Mouse (Mus musculus) forebrain, embryonic 10.5 days (tissue): Measurements from ENCODE around the gene Nphs1. TPM values are rescaled to one million over a fixed set of nuclear protein-coding genes. Genes with fewer than 3 reads are reported as not detected.

Source experiments
- DNase-seq: peaks from one replicate; pipeline ENCODE4 v3.0.0-alpha.2; 2017; ENCODE audit warnings: low spot score; ENCODE audit errors: extremely low spot score
- H3K27ac ChIP-seq: fragments of 300-500 bp; sonication (generic); 2 replicates; pipeline ENCODE4 v1.5.1; 2016; ENCODE audit warnings: mild to moderate bottlenecking
- H3K27me3 ChIP-seq: fragments of 300-500 bp; sonication (generic); 2 replicates; pipeline ENCODE4 v1.6.1; 2016; ENCODE audit warnings: mild to moderate bottlenecking; ENCODE audit not compliant: poor library complexity, severe bottlenecking
- H3K36me3 ChIP-seq: fragments of 300-500 bp; sonication (generic); replicated peaks from 2 replicates; pipeline ENCODE4 v1.6.1; 2016; ENCODE audit warnings: mild to moderate bottlenecking, moderate library complexity
- H3K4me1 ChIP-seq: fragments of 300-500 bp; sonication (generic); 2 replicates; pipeline ENCODE4 v1.6.1; 2016
- H3K4me3 ChIP-seq: fragments of 300-500 bp; sonication (generic); 2 replicates; pipeline ENCODE4 v1.5.1; 2016; ENCODE audit warnings: mild to moderate bottlenecking, moderate library complexity
- H3K9me3 ChIP-seq: fragments of 300-500 bp; sonication (generic); 2 replicates; pipeline ENCODE4 v1.6.1; 2016; ENCODE audit warnings: mild to moderate bottlenecking, moderate library complexity
- WGBS: fragments of 180-500 bp; shearing (Covaris S2); methylation state at CpG from one replicate; pipeline ENCODE4 v1.1.7; 2016; 5-methylcytosine and 5-hydroxymethylcytosine counted together
- polyA plus RNA-seq: library from polyadenylated mRNA; unstranded; fragments of >200 nt; fragmentation: Nextera tagmentation; extraction: Ambion mirVana; gene quantifications from 2 replicates; pipeline ENCODE4 v1.2.1, GENCODE M21; 2016

Nphs1 gene
- polyA plus RNA-seq, 1 experiment from 2014 or later = not detected

DNA sequence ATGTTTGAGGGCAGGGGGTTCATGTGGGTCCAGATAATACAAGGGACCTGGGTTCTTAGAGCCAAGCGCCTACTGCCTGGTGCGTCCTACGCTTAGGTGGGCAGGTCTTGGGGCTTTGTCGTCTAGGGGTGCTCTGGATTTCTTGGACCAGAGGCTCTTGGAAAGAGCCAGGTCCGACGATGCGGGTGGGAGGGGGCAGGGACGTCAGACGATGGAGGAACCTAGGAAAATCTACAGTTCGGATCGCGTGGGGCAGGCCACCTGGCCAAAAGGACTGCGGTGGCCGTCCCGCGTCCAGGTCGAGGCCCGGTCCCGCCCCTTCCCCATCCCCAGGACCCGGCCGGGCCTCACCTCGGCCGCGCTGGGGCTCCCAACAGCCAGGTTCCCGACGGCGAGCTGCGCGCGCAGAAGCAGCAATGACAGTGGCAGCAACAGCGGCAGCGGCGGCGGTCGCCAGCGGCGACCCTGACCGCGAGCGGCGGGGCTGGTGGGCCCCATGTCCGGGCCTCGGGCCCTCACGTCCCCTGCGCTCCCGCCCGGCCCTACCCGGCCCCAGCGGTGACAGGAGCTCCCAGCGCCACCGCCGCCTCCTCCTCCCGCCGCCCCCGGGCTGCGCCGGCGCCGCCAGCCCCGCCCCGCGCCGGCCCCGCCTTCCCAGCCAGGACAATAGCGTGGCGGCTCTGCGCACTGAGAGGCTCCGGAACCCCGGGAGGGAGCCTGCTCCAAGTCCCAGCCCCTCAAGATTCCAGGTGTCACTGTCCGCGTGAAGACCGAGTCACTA, 13.0 kb upstream of the Nphs1 start, which contains the start of gene Aplp1:
Aplp1 (minus strand) TSS at position 565 of the 781 bp plus-strand sequence.
- peaks cover 60% of the 10 kb centered on the region for H3K27me3 ChIP-seq
- WGBS = under 1% methylated on average over 71 of the region's 72 CpGs

DNA sequence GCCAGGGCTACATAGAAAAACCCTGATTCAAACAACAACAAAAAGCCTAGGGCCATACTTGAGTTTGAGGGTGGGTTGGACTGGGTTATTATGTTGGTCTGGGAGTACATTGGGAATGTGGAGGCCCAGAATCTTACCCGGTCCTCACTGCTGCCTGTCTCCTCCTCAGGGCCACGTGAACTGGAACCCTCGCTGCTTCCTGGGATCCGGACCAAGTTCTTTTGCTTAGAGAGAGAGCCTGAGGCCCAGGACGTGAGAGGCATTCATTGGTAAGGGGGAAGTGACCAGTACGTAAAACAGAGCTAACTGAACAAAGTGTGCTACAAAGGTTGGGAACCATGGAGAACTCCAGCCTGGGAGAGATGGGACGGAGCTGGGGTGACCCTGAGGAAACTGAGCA, 7.9 kb upstream of the Nphs1 start:
- H3K9me3 ChIP-seq = peaks cover 17% of the 10 kb centered on the region; the same call in 1 of the 2 replicates
- no peaks in the 10 kb centered on the region for H3K36me3 ChIP-seq
- no peak overlapping the region for H3K27ac ChIP-seq
- no peak overlapping the region for H3K4me3 ChIP-seq
- peaks cover 74% of the 10 kb centered on the region for H3K27me3 ChIP-seq
- H3K4me1 ChIP-seq = peaks cover 20% of the 10 kb centered on the region
- no peak for DNase-seq
- WGBS = 78% methylated on average over 7 of the region's 7 CpGs

More for the DNA sequence above, 13.0 kb upstream of the Nphs1 start, which contains the start of gene Aplp1:
- Histone ChIP-seq H3K36me3 (peaks cover 13% of the 10 kb centered on the region; the same call in 1 of the 2 replicates), H3K4me1 (peaks cover 29% of the 10 kb centered on the region), H3K27ac (peak within 1 kb of the TSS; percentile 85), H3K9me3 (peaks cover 17% of the 10 kb centered on the region; the same call in 1 of the 2 replicates), H3K4me3 (peak within 1 kb of the TSS; percentile 77)
- peak; percentile 67 for DNase-seq

- WGBS = 13% methylated on average over 25 of the region's 25 CpGs
Measured at GRCm38 (mm10) chr7:30453327-30453726, 4.8 kb upstream of the Nphs1 start.

GRCm38 (mm10) chr7:30453766-30454165, 4.3 kb upstream of the Nphs1 start:
- Histone ChIP-seq H3K9me3 (no peaks in the 10 kb centered on the region), H3K4me3 (peak overlapping the region; percentile 32; the same call in 1 of the 2 replicates), H3K27me3 (peaks cover 92% of the 10 kb centered on the region), H3K36me3 (no peaks in the 10 kb centered on the region), H3K27ac (no peak overlapping the region), H3K4me1 (peaks cover 34% of the 10 kb centered on the region)
- WGBS = 2% methylated on average over 25 of the region's 25 CpGs
- DNase-seq = no peak

More at GRCm38 (mm10) chr7:30453327-30453726, 4.8 kb upstream of the Nphs1 start:
- H3K9me3 ChIP-seq = no peaks in the 10 kb centered on the region; the same call in 1 of the 2 replicates
- H3K4me1 ChIP-seq = peaks cover 32% of the 10 kb centered on the region
- peaks cover 87% of the 10 kb centered on the region for H3K27me3 ChIP-seq
- DNase-seq = no peak
- no peak overlapping the region for H3K27ac ChIP-seq
- peak overlapping the region; percentile 32; the same call in 1 of the 2 replicates for H3K4me3 ChIP-seq
- no peaks in the 10 kb centered on the region for H3K36me3 ChIP-seq

DNA sequence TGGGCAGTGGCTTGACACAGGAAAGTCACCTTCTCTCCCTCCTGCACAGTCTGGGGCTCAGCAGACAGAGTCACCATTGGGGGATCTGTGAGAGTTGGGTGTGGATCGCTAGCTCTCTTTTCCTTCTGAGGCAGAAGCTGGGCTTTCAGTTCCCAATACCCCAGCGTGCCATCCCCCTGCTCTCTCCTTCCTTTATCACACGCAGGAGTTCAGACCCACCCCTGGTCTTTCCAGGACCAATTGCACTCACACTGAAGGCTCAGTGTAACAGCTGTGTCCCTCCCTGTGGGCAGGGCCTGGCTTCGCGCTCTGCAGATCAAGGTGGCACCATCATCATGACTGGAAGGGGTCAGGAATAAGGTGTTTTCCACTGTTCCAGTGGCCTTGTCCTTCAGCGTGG, 3.9 kb upstream of the Nphs1 start:
- H3K9me3 ChIP-seq = no peaks in the 10 kb centered on the region
- WGBS = 5% methylated on average over 6 of the region's 6 CpGs
- peak overlapping the region; percentile 32; the same call in 1 of the 2 replicates for H3K4me3 ChIP-seq

GRCm38 (mm10) chr7:30456487-30456886, 1.6 kb upstream of the Nphs1 start:
- H3K4me3 ChIP-seq = peak overlapping the region; percentile 41
- no peak for DNase-seq
- H3K9me3 ChIP-seq = no peaks in the 10 kb centered on the region
- H3K36me3 ChIP-seq = no peaks in the 10 kb centered on the region
- WGBS = under 1% methylated on average over 9 of the region's 9 CpGs
- no peak overlapping the region for H3K27ac ChIP-seq
- peaks cover 100% of the 10 kb centered on the region for H3K27me3 ChIP-seq
- H3K4me1 ChIP-seq = peaks cover 34% of the 10 kb centered on the region

More for the DNA sequence above, 3.9 kb upstream of the Nphs1 start:
- H3K4me1 ChIP-seq = peaks cover 34% of the 10 kb centered on the region
- no peaks in the 10 kb centered on the region for H3K36me3 ChIP-seq
- H3K27me3 ChIP-seq = peaks cover 97% of the 10 kb centered on the region
- no peak overlapping the region for H3K27ac ChIP-seq
- DNase-seq = no peak

DNA sequence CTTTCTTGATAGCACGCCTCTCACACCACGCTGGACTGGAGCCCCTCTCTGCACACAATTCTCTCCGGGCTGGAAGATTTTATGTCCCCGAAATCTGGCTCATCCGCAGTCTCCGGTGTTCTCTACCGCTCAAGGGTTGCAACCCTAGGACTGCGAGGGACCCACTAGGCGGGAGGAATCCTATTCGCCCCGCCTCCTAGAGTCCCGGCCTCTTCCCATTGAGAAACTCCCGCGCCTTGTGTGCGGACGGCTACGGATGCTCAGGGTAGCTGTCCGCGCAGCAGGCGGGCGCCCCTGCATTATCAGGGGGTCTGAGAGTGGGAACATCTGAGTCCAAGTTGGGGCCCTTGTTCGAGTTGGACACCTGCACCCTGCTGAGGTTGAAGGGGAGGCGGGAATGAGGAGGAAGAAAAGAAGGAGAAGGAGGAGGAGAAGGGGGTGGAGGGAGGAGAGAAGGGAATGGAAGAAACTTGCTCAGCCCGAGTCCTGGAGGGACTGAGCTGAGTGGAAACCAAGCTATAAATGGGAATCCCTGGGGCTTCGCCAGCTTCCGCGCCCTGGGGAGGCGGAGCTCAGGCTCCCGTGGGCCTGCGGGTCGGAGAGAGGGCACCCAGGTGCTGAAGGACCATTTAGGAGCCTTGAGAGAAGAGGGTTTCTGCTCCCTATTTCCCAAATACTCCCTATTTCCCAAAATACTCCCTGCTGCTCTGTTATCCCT, 1.0 kb upstream of the Nphs1 start:
- WGBS = under 1% methylated on average over 31 of the region's 31 CpGs
- Histone ChIP-seq H3K4me3 (peak overlapping the region; percentile 41), H3K9me3 (no peaks in the 10 kb centered on the region), H3K36me3 (no peaks in the 10 kb centered on the region), H3K27ac (no peak overlapping the region), H3K27me3 (peaks cover 100% of the 10 kb centered on the region), H3K4me1 (peaks cover 34% of the 10 kb centered on the region)
- no peak for DNase-seq

DNA sequence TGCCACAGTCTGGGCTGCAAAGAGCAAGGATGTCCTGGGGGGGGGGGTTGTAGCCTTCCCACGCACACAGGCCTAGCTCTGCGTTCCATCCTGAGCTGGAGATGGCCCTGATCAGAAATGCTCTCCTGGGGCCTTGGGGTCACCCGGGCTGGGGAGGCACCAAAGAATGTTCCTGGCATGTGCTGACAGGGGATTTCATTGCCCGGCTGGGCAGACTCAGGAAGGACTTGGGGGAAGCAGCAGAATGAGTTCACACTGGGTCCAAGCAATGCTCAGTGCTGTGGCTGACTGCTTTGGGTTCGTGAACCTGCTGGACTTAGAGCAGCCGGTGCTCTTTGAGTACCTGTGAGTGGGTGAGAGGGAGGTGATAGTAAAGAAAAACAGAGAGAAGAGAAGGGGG, 1.4 kb downstream of the Nphs1 start:
- no peak overlapping the region for H3K4me3 ChIP-seq

DNA sequence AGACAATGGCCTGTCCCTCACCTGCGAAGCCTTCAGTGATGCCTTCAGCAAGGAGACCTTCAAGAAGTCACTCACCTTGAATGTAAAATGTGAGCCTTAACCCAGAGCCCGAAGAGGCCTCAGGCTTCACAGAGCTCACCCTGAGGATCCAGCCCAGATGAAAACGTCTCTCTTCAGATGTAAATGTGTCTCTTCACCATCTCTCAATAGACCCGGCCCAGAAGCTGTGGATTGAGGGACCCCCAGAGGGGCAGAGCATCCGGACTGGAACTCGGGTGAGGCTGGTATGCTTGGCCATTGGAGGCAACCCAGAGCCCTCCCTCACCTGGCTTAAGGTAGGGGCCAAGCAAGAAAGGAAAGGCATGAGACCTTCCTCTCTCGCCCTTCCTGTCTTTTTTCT, 5.5 kb downstream of the Nphs1 start:
- H3K4me3 ChIP-seq = no peak overlapping the region
- DNase-seq = no peak
- H3K36me3 ChIP-seq = no peaks in the 10 kb centered on the region
- peaks cover 17% of the 10 kb centered on the region for H3K4me1 ChIP-seq
- H3K27me3 ChIP-seq = peaks cover 100% of the 10 kb centered on the region
- 27% methylated on average over 7 of the region's 7 CpGs for WGBS
- no peak overlapping the region for H3K27ac ChIP-seq
- no peaks in the 10 kb centered on the region for H3K9me3 ChIP-seq

More for the DNA sequence above, 1.4 kb downstream of the Nphs1 start:
- no peaks in the 10 kb centered on the region for H3K9me3 ChIP-seq
- WGBS = 33% methylated on average over 6 of the region's 6 CpGs
- H3K27ac ChIP-seq = no peak overlapping the region
- no peak for DNase-seq
- peaks cover 23% of the 10 kb centered on the region for H3K4me1 ChIP-seq
- no peaks in the 10 kb centered on the region for H3K36me3 ChIP-seq
- peaks cover 100% of the 10 kb centered on the region for H3K27me3 ChIP-seq

- 13% methylated on average over 4 of the region's 4 CpGs for WGBS
- Histone ChIP-seq H3K36me3 (no peaks in the 10 kb centered on the region), H3K4me1 (peaks cover 17% of the 10 kb centered on the region), H3K9me3 (no peaks in the 10 kb centered on the region), H3K4me3 (no peak overlapping the region), H3K27ac (no peak overlapping the region), H3K27me3 (peaks cover 98% of the 10 kb centered on the region)
- no peak for DNase-seq
Measured at GRCm38 (mm10) chr7:30463996-30464395, 5.9 kb downstream of the Nphs1 start.

DNA sequence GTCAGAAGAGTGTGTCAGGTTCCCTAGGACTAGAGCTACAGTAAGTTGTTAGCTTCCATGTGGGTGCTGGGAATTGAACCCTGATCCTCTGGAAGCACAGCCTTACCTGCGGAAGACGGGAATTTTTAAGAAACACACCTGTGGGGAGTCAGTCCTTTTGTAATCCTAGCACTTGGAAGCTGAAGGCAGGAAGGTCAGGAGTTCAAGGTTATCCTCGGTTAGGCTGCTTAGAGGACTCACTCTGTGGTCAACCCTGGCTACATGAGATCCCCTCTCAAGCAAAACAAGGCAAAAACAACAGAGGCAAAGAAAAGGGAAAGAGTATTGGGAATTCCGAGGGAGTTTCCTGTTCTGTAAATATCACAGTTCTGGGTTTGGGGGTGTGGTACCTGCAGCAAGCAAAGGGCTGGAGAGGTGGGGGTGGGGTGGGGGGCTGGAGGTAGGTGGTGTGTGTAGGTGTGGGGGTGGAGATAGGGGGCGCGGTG, 6.7 kb downstream of the Nphs1 start:
- Histone ChIP-seq H3K9me3 (no peaks in the 10 kb centered on the region), H3K27me3 (peaks cover 89% of the 10 kb centered on the region), H3K36me3 (no peaks in the 10 kb centered on the region), H3K4me3 (no peak overlapping the region), H3K27ac (no peak overlapping the region), H3K4me1 (peaks cover 17% of the 10 kb centered on the region)
- 14% methylated on average over 6 of the region's 6 CpGs for WGBS
- DNase-seq = no peak

- Histone ChIP-seq H3K27ac (no peak overlapping the region), H3K36me3 (no peaks in the 10 kb centered on the region), H3K27me3 (peaks cover 14% of the 10 kb centered on the region), H3K4me3 (no peak overlapping the region), H3K9me3 (peaks cover 2% of the 10 kb centered on the region; the same call in 1 of the 2 replicates), H3K4me1 (peaks cover 5% of the 10 kb centered on the region)
- 48% methylated on average over 5 of the region's 5 CpGs for WGBS
- peak; percentile 51 for DNase-seq
Measured at GRCm38 (mm10) chr7:30472411-30472810, 14.3 kb downstream of the Nphs1 start.
